Mouse (Mus musculus) embryonic facial prominence, embryonic 11.5 days (tissue): ENCODE measurements around the gene Gm43638. TPM values are rescaled to one million over a fixed set of nuclear protein-coding genes. Genes with fewer than 3 reads are reported as not detected.
"Not testable (repeated sequence)": the region's sequence is repeated elsewhere in the genome, so short reads cannot be mapped to it uniquely, and the experiment has no call there.

ENCODE experiments used
- ATAC-seq: fragments of 200-750 bp; cut with Nextera tagmentation; replicated peaks from 2 replicates; pipeline ENCODE4 v1.8.0; 2017; ENCODE audit warnings: low read depth; ENCODE audit not compliant: insufficient number of reproducible peaks, low FRiP score, low TSS enrichment
- DNase-seq: peaks from one replicate; pipeline ENCODE4 v3.0.0-alpha.2; 2015; ENCODE audit warnings: low spot score
- H3K27ac ChIP-seq: fragments of 300-500 bp; sonication (generic); replicated peaks from 2 replicates; pipeline ENCODE4 v1.5.1; 2014; ENCODE audit warnings: mild to moderate bottlenecking, low read depth, low read length, control low read depth
- H3K27me3 ChIP-seq: fragments of 300-500 bp; sonication (generic); 2 replicates; pipeline ENCODE4 v1.6.1; 2014; ENCODE audit warnings: mild to moderate bottlenecking, low read length, moderate library complexity, mixed read lengths; ENCODE audit not compliant: control insufficient read depth, insufficient read depth
- H3K36me3 ChIP-seq: fragments of 300-500 bp; sonication (generic); replicated peaks from 2 replicates; pipeline ENCODE4 v1.6.1; 2014; ENCODE audit warnings: low read depth, mild to moderate bottlenecking, low read length, moderate library complexity, mixed read lengths; ENCODE audit not compliant: control insufficient read depth, insufficient read depth
- H3K4me1 ChIP-seq: fragments of 300-500 bp; sonication (generic); 2 replicates; pipeline ENCODE4 v1.6.1; 2014; ENCODE audit warnings: low read length, mixed read lengths; ENCODE audit not compliant: control insufficient read depth, insufficient read depth
- H3K4me2 ChIP-seq: fragments of 300-500 bp; sonication (generic); 2 replicates; pipeline ENCODE4 v1.6.1; 2014; ENCODE audit warnings: low read depth, mild to moderate bottlenecking, control low read depth, low read length, moderate library complexity
- H3K4me3 ChIP-seq: fragments of 300-500 bp; sonication (generic); 2 replicates; pipeline ENCODE4 v1.5.1; 2014; ENCODE audit warnings: low read depth, low read length, control low read depth
- H3K9ac ChIP-seq: fragments of 300-500 bp; sonication (generic); replicated peaks from 2 replicates; pipeline ENCODE4 v1.6.1; 2014; ENCODE audit warnings: mild to moderate bottlenecking, control low read depth, low read length
- H3K9me3 ChIP-seq: fragments of 300-500 bp; sonication (generic); replicated peaks from 2 replicates; pipeline ENCODE4 v1.6.1; 2016; ENCODE audit warnings: mild to moderate bottlenecking, low read length, inconsistent platforms, mixed read lengths; ENCODE audit not compliant: control insufficient read depth
- WGBS: fragments of 180-500 bp; shearing (Covaris S2); extraction: QIAGEN DNeasy Blood & Tissue Kit; methylation state at CpG from one replicate; pipeline ENCODE4 v1.1.7; 2014; 5-methylcytosine and 5-hydroxymethylcytosine counted together
- polyA plus RNA-seq: library from polyadenylated mRNA; unstranded; fragments of >200 nt; fragmentation: Nextera tagmentation; extraction: Ambion mirVana; gene quantifications from 2 replicates; pipeline ENCODE4 v1.2.1, GENCODE M21; 2014

Gm43638 gene
- polyA plus RNA-seq, 1 experiment from 2014 or later, result not detected

- H3K27ac ChIP-seq, result no peak overlapping the region
- ATAC-seq (no peak), DNase-seq (no peak)
- no peak overlapping the region for H3K4me2 ChIP-seq
- H3K9me3 ChIP-seq, result no peaks in the 10 kb centered on the region
- WGBS, result 88% methylated on average over 3 of the region's 3 CpGs
- no peaks in the 10 kb centered on the region for H3K4me1 ChIP-seq
- no peak overlapping the region for H3K4me3 ChIP-seq
- no peaks in the 10 kb centered on the region for H3K36me3 ChIP-seq
- no peaks in the 10 kb centered on the region for H3K27me3 ChIP-seq
- no peak overlapping the region for H3K9ac ChIP-seq
These were observed 60.9 kb downstream of the Gm43638 start for GRCm38 (mm10) chr5:87425676-87426075.

- 93% methylated on average over 1 of the region's 2 CpGs for whole genome bisulfite sequencing
- H3K4me1 ChIP-seq, H3K4me2 ChIP-seq, H3K27ac ChIP-seq, ATAC-seq, DNase-seq, H3K9ac ChIP-seq, H3K9me3 ChIP-seq, H3K4me3 ChIP-seq, H3K27me3 ChIP-seq, H3K36me3 ChIP-seq: not testable (repeated sequence)
These were observed 62.6 kb downstream of the Gm43638 start, which contains the start of gene Ugt2b38 for GRCm38 (mm10) chr5:87424041-87424440. Gene Ugt2b38, minus strand, starts transcription at chr5:87424203.

Other genes starting within 250 kb of the Gm43638 start
- not detected in 2 replicates for gene Ugt2b37, start 232.0 kb downstream of the Gm43638 start, polyA plus RNA-seq
- gene Ugt2a3, start 149.6 kb downstream of the Gm43638 start, polyA plus RNA-seq, result not detected in 2 replicates
- gene Ugt2b38, start 62.6 kb downstream of the Gm43638 start, polyA plus RNA-seq, result not detected in 2 replicates
- not detected in 2 replicates for gene Ugt2a2, start 4.5 kb downstream of the Gm43638 start, polyA plus RNA-seq
- 0.70 and 1.6 TPM in 2 replicates for gene Ugt2a1, start 4.1 kb upstream of the Gm43638 start, polyA plus RNA-seq
- gene Sult1b1, start 51.4 kb upstream of the Gm43638 start, polyA plus RNA-seq, result 0.29 TPM in 1 of 2 replicates, not detected in the other
- gene Sult1d1, start 82.2 kb upstream of the Gm43638 start, polyA plus RNA-seq, result not detected in 2 replicates
- gene Sult1e1, start 104.8 kb upstream of the Gm43638 start, polyA plus RNA-seq, result 2.3 and 5.8 TPM in 2 replicates
- not detected in 2 replicates for gene Csn1s1, start 179.4 kb upstream of the Gm43638 start, polyA plus RNA-seq
- not detected in 2 replicates for gene Csn2, start 212.8 kb upstream of the Gm43638 start, polyA plus RNA-seq